In the genomic region with DNA sequence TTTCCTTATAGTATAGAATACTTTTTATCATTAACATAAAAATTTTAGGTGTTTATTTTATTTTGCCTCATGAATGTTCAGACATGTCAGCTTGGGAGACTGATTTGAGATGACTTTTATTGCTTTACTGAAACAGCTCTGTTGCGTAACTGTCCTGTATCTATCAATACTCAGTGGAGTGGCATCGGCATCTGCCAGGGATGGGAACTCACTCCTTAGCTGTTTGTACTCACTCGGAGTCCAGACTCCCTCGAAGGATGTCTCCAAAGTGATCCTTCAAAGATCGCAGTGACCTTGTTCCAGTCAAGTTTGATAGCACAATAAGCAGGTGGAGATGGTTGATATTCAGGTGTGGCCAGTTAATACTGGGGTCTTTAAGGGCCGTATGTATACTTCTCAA, we compare ENCODE assay signal across 23 mouse cellular contexts. TPM values are rescaled to one million over a fixed set of nuclear protein-coding genes. Genes with fewer than 3 reads are reported as not detected.
DNase-seq lines count a peak whose midpoint lies in the region; ATAC-seq and TF ChIP-seq lines count a peak whose summit lies in the region.
"Had no signal": no experiment of that assay in that cellular context is flagged by ENCODE, and none has a peak within 500 bp of the region (broad histone marks: within the 10 kb centered on the region; RNA-seq: fewer than 3 reads in every experiment).

No protein-coding gene starts in this region.

- no peak overlapping the region for H3ac ChIP-seq in myocyte (ENCODE audit: control insufficient read depth, insufficient read length)

- no peak overlapping the region for H3K9ac ChIP-seq in heart, embryonic 12.5 days
- H3K9ac ChIP-seq: embryonic facial prominence, embryonic 12.5 days; forebrain, embryonic 13.5 days; forebrain, embryonic 15.5 days had no signal

- TF ChIP-seq CTCF in layer of hippocampus, adult 2 months (conservative IDR thresholded peaks at IDR 0.05): no peak

- H3K36me3 ChIP-seq in heart, embryonic 12.5 days: peaks cover 4% of the 10 kb centered on the region; the same call in 1 of the 2 replicates
- H3K36me3 ChIP-seq in myocyte (ENCODE audit: control insufficient read depth, insufficient read depth): no peaks in the 10 kb centered on the region
- H3K36me3 ChIP-seq: embryonic facial prominence, embryonic 12.5 days; forebrain, embryonic 15.5 days had no signal

- no peak overlapping the region for H3K27ac ChIP-seq in heart, embryonic 12.5 days (ENCODE audit: poor library complexity, severe bottlenecking)
- 0 out of 2 replicates have a peak overlapping the region, but pooled peaks have one; percentile 2 for H3K27ac ChIP-seq in layer of hippocampus, adult 2 months
- H3K27ac ChIP-seq: embryonic facial prominence, embryonic 10.5 days; embryonic facial prominence, embryonic 12.5 days; forebrain, embryonic 13.5 days; forebrain, embryonic 15.5 days had no signal

- no peaks in the 10 kb centered on the region for H3K27me3 ChIP-seq in heart, embryonic 12.5 days (replicated peaks)
- no peaks in the 10 kb centered on the region for H3K27me3 ChIP-seq in myocyte (ENCODE audit: control insufficient read depth, insufficient read depth, insufficient read length)
- H3K27me3 ChIP-seq: CH12.LX; embryonic facial prominence, embryonic 12.5 days; forebrain, embryonic 13.5 days; forebrain, embryonic 15.5 days; Patski had no signal

- no peak overlapping the region for H3K4me2 ChIP-seq in heart, embryonic 12.5 days
- H3K4me2 ChIP-seq in myocyte (ENCODE audit: low read depth): no peak overlapping the region
- H3K4me2 ChIP-seq: embryonic facial prominence, embryonic 12.5 days; forebrain, embryonic 13.5 days; forebrain, embryonic 15.5 days had no signal

- no peak overlapping the region for H3K4me3 ChIP-seq in heart, embryonic 12.5 days
- no peak overlapping the region for H3K4me3 ChIP-seq in layer of hippocampus, adult 2 months
- H3K4me3 ChIP-seq in myocyte: no peak overlapping the region
- H3K4me3 ChIP-seq: embryonic facial prominence, embryonic 10.5 days; embryonic facial prominence, embryonic 12.5 days; forebrain, embryonic 13.5 days; forebrain, embryonic 15.5 days had no signal

- DNase-seq in heart, adult 11 months: peak; percentile 70
- no peak for DNase-seq in layer of hippocampus, adult 2 months (ENCODE audit: low spot score in 2 of 2)
- DNase-seq in layer of hippocampus, adult 18-20 months (ENCODE audit: low spot score in 2 of 2): no peak
- DNase-seq: adrenal gland, adult 8-10 months; adrenal gland, postnatal 14 days; adrenal gland, postnatal 36 days; B cell, adult 2 months; cerebellum, adult 11-12 months; cerebellum, adult 2 months; cerebellum, adult 9-10 months; cerebellum, postnatal 10 days; cerebellum, postnatal 25 days had no signal

- no peak for ATAC-seq in heart, embryonic 12.5 days (ENCODE audit: insufficient number of reproducible peaks, low FRiP score)
- ATAC-seq: activated CD4-positive, CD25-positive, alpha-beta regulatory T cell, adult 4 months; CD4-positive, CD25-positive, alpha-beta regulatory T cell, adult 4 months; forebrain, embryonic 13.5 days; forebrain, embryonic 15.5 days; Patski had no signal

- H3K79me2 ChIP-seq in myocyte (ENCODE audit: control insufficient read depth, insufficient read depth): peaks cover 94% of the 10 kb centered on the region

- no peaks in the 10 kb centered on the region for H3K9me3 ChIP-seq in heart, embryonic 12.5 days (replicated peaks)
- H3K9me3 ChIP-seq: embryonic facial prominence, embryonic 10.5 days; embryonic facial prominence, embryonic 12.5 days; forebrain, embryonic 13.5 days; forebrain, embryonic 15.5 days; G1E had no signal

- TF ChIP-seq POLR2A in myocyte (IDR thresholded peaks at IDR 0.05; ENCODE audit: insufficient read length, low read depth): no peak

- 85% methylated on average over 6 of the region's 6 CpGs for WGBS in heart, embryonic 12.5 days

- peaks cover 19% of the 10 kb centered on the region for H3K4me1 ChIP-seq in heart, embryonic 12.5 days (replicated peaks)
- H3K4me1 ChIP-seq: embryonic facial prominence, embryonic 10.5 days; embryonic facial prominence, embryonic 12.5 days; forebrain, embryonic 13.5 days; forebrain, embryonic 15.5 days had no signal

TF ChIP-seq in myocyte, 11 proteins besides CTCF, POLR2A, EP300 and RAD21:
- TF ChIP-seq POLR2AphosphoS2 (IDR thresholded peaks at IDR 0.05; ENCODE audit: insufficient read length, low read depth): no peak
- peak; percentile 56; the same call in 1 of the 2 replicates for TF ChIP-seq CEBPB (IDR thresholded peaks at IDR 0.05; ENCODE audit: insufficient read depth, poor library complexity, severe bottlenecking)

RNA-seq across cellular contexts. Expression of gene Tulp4, which starts 54.3 kb away (rescaled TPM):
- 48.9 and 59.4 TPM in 2 replicates for polyA plus RNA-seq in heart, embryonic 12.5 days (2016; fragmentation: Nextera tagmentation; extraction: Ambion mirVana)
- total RNA-seq in layer of hippocampus, adult 2 months (2021): 100 to 1,000 TPM; 304 to 306 TPM
- 100 to 1,000 TPM; 309 to 329 TPM for total RNA-seq in layer of hippocampus, adult 18-20 months (2021)
- 56.4 TPM for polyA plus RNA-seq in myocyte (2012; fragmentation: generic; extraction: Trizol)
